Mouse (Mus musculus): ENCODE measurements around the gene Nr1i2. TPM values are rescaled to one million over a fixed set of nuclear protein-coding genes. Genes with fewer than 3 reads are reported as not detected.

Gene Nr1i2
- polyA plus RNA-seq (2012; rRNA removed): 5.1 and 6.8 TPM in 2 replicates

DNA sequence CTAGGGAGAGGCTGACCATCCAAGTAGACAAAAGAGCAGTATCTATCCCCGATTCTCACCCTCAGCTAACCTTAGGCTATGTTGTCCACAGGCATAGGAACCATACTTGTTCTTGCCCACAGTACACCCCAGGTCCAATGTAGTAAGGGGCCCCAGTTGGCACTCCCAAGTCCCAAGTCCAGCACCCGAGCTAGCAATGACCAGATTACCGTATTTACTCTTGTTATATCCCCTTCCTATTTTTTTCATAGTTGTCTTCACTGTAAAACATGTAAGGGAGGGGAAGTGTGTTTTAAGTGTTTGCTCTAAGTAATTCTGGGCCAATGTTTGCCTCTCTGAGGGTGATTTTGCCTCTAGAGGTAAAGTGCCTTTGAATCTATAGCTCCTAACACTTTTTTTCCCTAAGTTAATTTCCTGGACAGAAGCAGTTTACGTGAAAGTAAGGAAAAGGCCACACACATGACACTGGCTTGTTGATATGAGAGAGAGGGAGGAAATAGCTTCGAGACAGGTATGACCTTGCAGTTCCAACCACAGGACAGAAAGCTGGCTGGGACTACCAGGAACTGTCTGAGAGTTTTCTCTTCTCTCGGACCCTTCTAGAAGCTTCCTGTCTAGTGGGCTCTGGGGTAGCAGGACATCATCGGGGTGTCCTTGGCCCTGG lies at the start of gene Nr1i2:
Nr1i2 (minus strand) TSS at position 140 of the 664 bp plus-strand sequence.

DNA sequence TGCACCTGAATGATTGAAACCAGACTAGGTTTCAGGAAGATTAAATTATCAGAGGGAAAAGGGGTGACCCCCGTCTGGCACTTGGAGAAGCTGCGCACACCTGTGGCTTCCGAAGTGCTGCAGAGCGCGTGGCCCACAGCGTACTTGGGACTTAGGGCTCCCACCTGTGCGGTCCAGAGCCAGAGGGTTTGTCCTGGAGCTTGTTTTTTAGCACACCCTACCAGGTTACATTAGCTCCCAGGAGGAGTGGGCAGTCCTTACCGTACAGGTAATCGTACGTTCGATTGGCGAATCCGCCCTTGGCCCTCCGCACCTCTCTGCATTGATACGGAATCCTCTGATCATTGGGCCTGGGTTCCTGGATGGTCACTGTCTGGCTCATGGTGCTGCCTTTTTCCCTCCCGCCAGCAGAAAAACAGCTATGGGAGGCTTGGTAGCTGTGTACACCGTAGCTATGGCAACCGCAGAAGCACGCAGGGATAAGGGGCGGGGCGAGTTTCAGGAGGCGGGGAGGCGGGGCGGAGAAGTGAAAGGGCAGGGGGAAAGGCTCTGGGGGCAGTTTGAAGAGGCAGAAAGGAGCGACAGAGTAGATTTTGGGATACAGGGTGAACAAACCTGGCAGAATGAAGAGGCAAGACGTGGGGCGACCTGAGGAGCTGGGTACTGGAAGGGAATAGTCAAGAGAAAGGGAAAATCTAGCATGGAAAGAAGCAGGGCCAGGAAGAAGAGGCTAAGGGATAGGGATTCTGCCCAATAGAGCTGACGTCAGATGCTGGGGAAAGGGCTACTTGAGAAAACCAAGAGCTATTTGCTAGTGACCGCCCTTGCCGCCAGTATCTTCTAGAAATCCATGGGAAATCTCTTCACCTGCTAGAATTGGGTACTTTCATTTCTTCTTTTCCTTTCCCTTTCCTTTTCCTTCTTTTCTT lies 47.0 kb upstream of the Nr1i2 start, which contains the start of gene Maats1:
Maats1 (minus strand) TSS at position 748 of the 929 bp plus-strand sequence.

Other genes starting within 250 kb of the Nr1i2 start
- 4.5 and 4.6 TPM in 2 replicates for gene Gsk3b, start 205.8 kb downstream of the Nr1i2 start, polyA plus RNA-seq (2012; rRNA removed)
- gene Maats1, start 47.3 kb upstream of the Nr1i2 start, polyA plus RNA-seq (2012; rRNA removed): not detected in 2 replicates
- gene Cox17, start 52.2 kb upstream of the Nr1i2 start, polyA plus RNA-seq (2012; rRNA removed): 20.0 and 23.5 TPM in 2 replicates
- gene Gm21987, start 52.2 kb upstream of the Nr1i2 start, polyA plus RNA-seq (2012; rRNA removed): not detected in 2 replicates
- 11.5 and 13.2 TPM in 2 replicates for gene Popdc2, start 67.4 kb upstream of the Nr1i2 start, polyA plus RNA-seq (2012; rRNA removed)
- 0.78 and 1.4 TPM in 2 replicates for gene Pla1a, start 138.3 kb upstream of the Nr1i2 start, polyA plus RNA-seq (2012; rRNA removed)
- gene Adprh, start 157.9 kb upstream of the Nr1i2 start, polyA plus RNA-seq (2012; rRNA removed): 16.8 and 17.9 TPM in 2 replicates
- 0.09 and 0.27 TPM in 2 replicates for gene Cd80, start 160.7 kb upstream of the Nr1i2 start, polyA plus RNA-seq (2012; rRNA removed)
- 16.2 and 41.3 TPM in 2 replicates for gene Timmdc1, start 227.8 kb upstream of the Nr1i2 start, polyA plus RNA-seq (2012; rRNA removed)

Data from stomach, adult 2 months (tissue).